Mouse (Mus musculus) embryonic facial prominence, embryonic 14.5 days (tissue): ENCODE results near the gene Flot1. TPM values are rescaled to one million over a fixed set of nuclear protein-coding genes. Genes with fewer than 3 reads are reported as not detected.

Experiments used
- ATAC-seq: fragments of 200-750 bp; cut with Nextera tagmentation; 2 replicates; pipeline ENCODE4 v1.8.0; 2017; ENCODE audit warnings: low read depth, moderate number of reproducible peaks, moderate TSS enrichment
- DNase-seq: peaks from one replicate; pipeline ENCODE4 v3.0.0-alpha.2; 2015; ENCODE audit warnings: low spot score
- H3K27ac ChIP-seq: fragments of 300-500 bp; sonication (generic); replicated peaks from 2 replicates; pipeline ENCODE4 v1.5.1; 2014; ENCODE audit warnings: low read depth, mild to moderate bottlenecking, low read length, moderate library complexity
- H3K27me3 ChIP-seq: fragments of 300-500 bp; sonication (generic); replicated peaks from 2 replicates; pipeline ENCODE4 v1.6.1; 2014; ENCODE audit warnings: low read length; ENCODE audit not compliant: control insufficient read depth, insufficient read depth
- H3K36me3 ChIP-seq: fragments of 300-500 bp; sonication (generic); 2 replicates; pipeline ENCODE4 v1.6.1; 2014; ENCODE audit warnings: low read length, mixed read lengths; ENCODE audit not compliant: control insufficient read depth, insufficient read depth
- H3K4me1 ChIP-seq: fragments of 300-500 bp; sonication (generic); 2 replicates; pipeline ENCODE4 v1.6.1; 2014; ENCODE audit warnings: antibody characterized with exemption, low read length; ENCODE audit not compliant: control insufficient read depth, insufficient read depth
- H3K4me2 ChIP-seq: fragments of 300-500 bp; sonication (generic); 2 replicates; pipeline ENCODE4 v1.6.1; 2014; ENCODE audit warnings: low read depth, mild to moderate bottlenecking, low read length, moderate library complexity, mixed read lengths
- H3K4me3 ChIP-seq: fragments of 300-500 bp; sonication (generic); 2 replicates; pipeline ENCODE4 v1.5.1; 2014; ENCODE audit warnings: low read depth, mild to moderate bottlenecking, low read length
- H3K9ac ChIP-seq: fragments of 300-500 bp; sonication (generic); 2 replicates; pipeline ENCODE4 v1.6.1; 2014; ENCODE audit warnings: low read depth, mild to moderate bottlenecking, low read length, moderate library complexity, mixed read lengths
- H3K9me3 ChIP-seq: fragments of 300-500 bp; sonication (generic); 2 replicates; pipeline ENCODE4 v1.6.1; 2016; ENCODE audit warnings: low read length; ENCODE audit not compliant: control insufficient read depth
- WGBS: fragments of 180-500 bp; shearing (Covaris S2); extraction: QIAGEN DNeasy Blood & Tissue Kit; methylation state at CpG from one replicate; pipeline ENCODE4 v1.1.7; 2014; 5-methylcytosine and 5-hydroxymethylcytosine counted together
- polyA plus RNA-seq: library from polyadenylated mRNA; unstranded; fragments of >200 nt; fragmentation: Nextera tagmentation; extraction: Ambion mirVana; gene quantifications from 2 replicates; pipeline ENCODE4 v1.2.1, GENCODE M21; 2014

The Flot1 gene
- polyA plus RNA-seq, 1 experiment from 2014 or later = 49.0 TPM

DNA sequence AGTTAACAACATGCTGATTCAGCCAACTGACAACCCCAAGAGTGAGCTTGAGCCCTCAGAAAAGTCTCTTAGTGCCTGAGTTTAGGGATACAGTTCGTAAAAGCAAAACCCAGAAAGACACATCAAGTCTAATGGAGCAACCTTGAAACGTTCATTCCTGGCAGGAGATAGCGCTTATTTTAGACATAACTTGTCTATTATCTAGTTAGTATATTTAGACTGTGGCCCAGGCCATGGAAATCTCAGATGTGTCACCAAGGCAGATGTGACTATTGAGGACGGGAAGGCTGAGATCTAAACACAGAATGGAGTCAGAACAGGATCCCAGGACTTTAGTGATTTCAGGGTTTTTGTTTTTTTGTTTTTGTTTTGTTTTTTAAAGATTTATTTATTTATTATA, 37.9 kb upstream of the Flot1 start:
- no peaks in the 10 kb centered on the region for H3K27me3 ChIP-seq
- no peaks in the 10 kb centered on the region for H3K4me1 ChIP-seq
- WGBS = 81% methylated on average over 4 of the region's 4 CpGs
- H3K9ac ChIP-seq = no peak overlapping the region
- no peak overlapping the region for H3K27ac ChIP-seq
- no peak for DNase-seq
- H3K9me3 ChIP-seq = no peaks in the 10 kb centered on the region
- no peak overlapping the region for H3K4me2 ChIP-seq
- no peak overlapping the region for H3K4me3 ChIP-seq
- no peak for ATAC-seq
- H3K36me3 ChIP-seq = no peaks in the 10 kb centered on the region

DNA sequence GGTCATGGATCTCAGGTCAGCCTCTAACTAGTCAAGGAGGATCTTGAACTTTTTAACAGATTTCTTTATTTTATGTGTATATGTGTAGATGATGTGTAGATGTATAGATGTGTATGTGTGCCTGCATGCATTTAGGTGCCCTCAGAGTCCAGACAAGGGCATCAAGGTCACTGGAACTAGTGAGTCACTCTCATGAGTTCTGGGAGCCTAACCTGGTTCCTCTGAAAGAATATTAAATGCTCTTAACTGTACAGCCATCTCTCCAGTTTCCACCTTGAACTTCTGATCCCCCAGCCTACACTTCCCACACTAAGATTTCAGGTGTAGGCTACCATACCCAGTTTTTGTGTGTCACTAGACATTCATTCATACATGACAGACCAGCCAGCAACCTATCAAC, 35.5 kb upstream of the Flot1 start:
- H3K4me1 ChIP-seq = no peaks in the 10 kb centered on the region
- H3K36me3 ChIP-seq = no peaks in the 10 kb centered on the region
- DNase-seq (no peak), ATAC-seq (no peak)
- no peaks in the 10 kb centered on the region for H3K27me3 ChIP-seq
- H3K4me3 ChIP-seq = no peak overlapping the region
- no peak overlapping the region for H3K27ac ChIP-seq
- H3K9me3 ChIP-seq = no peaks in the 10 kb centered on the region
- no peak overlapping the region for H3K4me2 ChIP-seq
- no peak overlapping the region for H3K9ac ChIP-seq

DNA sequence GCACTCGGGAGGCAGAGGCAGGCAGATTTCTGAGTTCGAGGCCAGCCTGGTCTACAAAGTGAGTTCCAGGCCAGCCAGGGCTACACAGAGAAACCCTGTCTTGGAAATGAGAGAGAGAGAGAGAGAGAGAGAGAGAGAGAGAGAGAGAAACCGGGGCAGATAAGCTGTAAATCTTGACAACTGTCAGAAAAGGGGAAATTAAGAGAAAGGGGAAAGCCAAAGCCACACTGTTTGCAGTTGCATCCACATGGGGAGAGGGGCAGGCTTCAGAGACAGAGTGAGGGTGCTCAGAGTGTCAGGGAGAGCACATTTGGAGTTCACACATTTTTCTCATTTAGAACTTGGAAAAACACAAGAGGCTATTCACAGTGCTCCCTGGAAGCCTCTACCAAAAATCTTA, 35.0 kb upstream of the Flot1 start:
- whole genome bisulfite sequencing = 84% methylated on average over 3 of the region's 3 CpGs
- Histone ChIP-seq H3K27me3 (no peaks in the 10 kb centered on the region), H3K9ac (no peak overlapping the region), H3K9me3 (no peaks in the 10 kb centered on the region), H3K27ac (no peak overlapping the region), H3K4me2 (no peak overlapping the region), H3K4me3 (no peak overlapping the region), H3K4me1 (no peaks in the 10 kb centered on the region), H3K36me3 (no peaks in the 10 kb centered on the region)
- DNase-seq (no peak), ATAC-seq (no peak)

DNA sequence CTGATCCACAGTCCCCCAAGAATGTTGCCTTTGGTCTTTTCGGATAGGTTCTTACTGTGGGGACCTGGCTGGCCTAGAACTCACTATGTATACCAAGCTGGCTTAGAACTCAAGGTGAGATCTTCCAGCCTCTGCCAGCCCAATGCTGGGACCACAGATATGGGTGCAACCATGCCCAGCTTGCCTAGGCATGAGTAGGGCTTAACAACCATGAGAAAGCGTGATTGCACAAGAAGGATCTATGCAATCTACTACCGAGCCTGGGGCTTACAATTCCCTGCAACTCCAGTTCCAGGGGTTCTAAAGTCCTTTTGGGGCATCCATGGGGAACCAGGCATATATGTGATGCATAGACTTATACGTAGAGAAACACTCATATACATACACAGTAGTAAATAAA, 32.1 kb upstream of the Flot1 start:
- Histone ChIP-seq H3K9ac (no peak overlapping the region), H3K27me3 (no peaks in the 10 kb centered on the region), H3K4me3 (no peak overlapping the region), H3K9me3 (no peaks in the 10 kb centered on the region), H3K27ac (no peak overlapping the region), H3K36me3 (no peaks in the 10 kb centered on the region), H3K4me2 (no peak overlapping the region), H3K4me1 (no peaks in the 10 kb centered on the region)
- ATAC-seq (no peak), DNase-seq (no peak)
- 88% methylated on average over 4 of the region's 4 CpGs for WGBS

DNA sequence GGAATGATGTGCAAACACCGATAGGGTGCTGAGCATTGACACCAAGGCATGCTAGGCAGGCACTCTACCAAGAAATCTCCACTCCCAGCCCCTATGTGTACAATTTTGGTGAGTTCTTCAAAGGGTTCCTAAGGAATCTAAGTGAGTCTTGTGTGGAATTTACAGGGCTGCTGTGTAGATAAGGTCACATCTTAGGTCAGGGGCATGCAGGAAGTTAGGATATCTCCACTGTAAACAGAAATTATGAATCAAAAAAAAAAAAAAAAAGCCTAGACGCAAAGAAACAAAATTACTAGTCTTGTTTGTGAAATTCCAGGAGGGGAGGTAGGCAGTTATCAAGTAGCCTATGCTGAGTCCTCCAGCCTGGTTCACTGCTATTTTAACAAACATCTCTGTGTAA, 30.2 kb upstream of the Flot1 start:
- no peak overlapping the region for H3K4me3 ChIP-seq
- no peak overlapping the region for H3K9ac ChIP-seq
- no peaks in the 10 kb centered on the region for H3K27me3 ChIP-seq
- no peak for ATAC-seq
- no peaks in the 10 kb centered on the region for H3K36me3 ChIP-seq
- no peak overlapping the region for H3K27ac ChIP-seq
- H3K4me1 ChIP-seq = no peaks in the 10 kb centered on the region
- DNase-seq = no peak
- WGBS = 81% methylated on average over 2 of the region's 2 CpGs
- H3K4me2 ChIP-seq = no peak overlapping the region
- no peaks in the 10 kb centered on the region for H3K9me3 ChIP-seq

DNA sequence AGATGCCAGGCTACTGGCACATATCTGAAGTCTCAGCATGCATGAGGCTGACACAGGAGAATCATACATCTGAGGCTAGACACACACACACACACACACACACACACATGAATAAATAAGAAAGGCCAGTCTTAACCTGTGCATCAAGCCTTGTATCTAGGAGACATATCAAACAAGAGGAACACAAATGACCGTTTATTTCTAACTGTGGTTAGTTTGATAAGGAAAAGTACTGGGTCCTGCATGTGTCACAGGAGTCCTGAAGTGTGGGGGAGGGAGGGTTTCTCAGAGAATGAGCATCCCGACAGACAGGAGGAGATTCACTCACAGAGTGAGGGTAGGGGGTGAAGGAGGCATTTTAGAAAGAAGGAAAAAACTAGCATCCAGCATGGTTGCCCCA, 27.9 kb upstream of the Flot1 start:
- H3K9ac ChIP-seq = no peak overlapping the region
- H3K36me3 ChIP-seq = no peaks in the 10 kb centered on the region
- H3K27ac ChIP-seq = no peak overlapping the region
- no peaks in the 10 kb centered on the region for H3K27me3 ChIP-seq
- ATAC-seq (no peak), DNase-seq (no peak)
- H3K4me1 ChIP-seq = no peaks in the 10 kb centered on the region
- H3K4me2 ChIP-seq = no peak overlapping the region
- 64% methylated on average over 2 of the region's 2 CpGs for WGBS
- no peak overlapping the region for H3K4me3 ChIP-seq
- H3K9me3 ChIP-seq = 0 out of 2 replicates have a peak, but pooled peaks cover 5% of the 10 kb centered on the region

DNA sequence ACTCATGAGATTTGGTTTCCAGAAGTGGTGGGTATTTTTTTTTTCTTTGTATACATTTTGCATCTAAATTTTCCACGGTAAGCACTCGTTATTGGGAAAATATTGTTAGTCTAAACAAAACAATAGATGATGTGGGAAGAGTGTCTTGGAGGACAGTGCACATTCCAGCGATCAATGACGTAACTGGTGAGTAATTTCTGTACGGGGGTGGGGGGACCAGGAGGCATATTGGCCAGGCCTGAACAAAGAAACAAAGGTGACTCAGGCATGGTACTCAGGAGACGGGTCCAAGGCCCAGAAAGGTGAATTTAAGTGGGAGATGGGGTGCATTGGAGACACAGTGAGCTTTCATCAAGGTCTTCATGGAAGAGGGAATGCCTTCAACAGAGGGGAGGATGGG, 27.4 kb upstream of the Flot1 start:
- DNase-seq (no peak), ATAC-seq (no peak)
- 69% methylated on average over 6 of the region's 6 CpGs for WGBS
- no peak overlapping the region for H3K9ac ChIP-seq
- no peaks in the 10 kb centered on the region for H3K4me1 ChIP-seq
- 0 out of 2 replicates have a peak, but pooled peaks cover 5% of the 10 kb centered on the region for H3K9me3 ChIP-seq
- no peak overlapping the region for H3K4me2 ChIP-seq
- no peak overlapping the region for H3K4me3 ChIP-seq
- H3K36me3 ChIP-seq = no peaks in the 10 kb centered on the region
- H3K27me3 ChIP-seq = no peaks in the 10 kb centered on the region
- no peak overlapping the region for H3K27ac ChIP-seq

DNA sequence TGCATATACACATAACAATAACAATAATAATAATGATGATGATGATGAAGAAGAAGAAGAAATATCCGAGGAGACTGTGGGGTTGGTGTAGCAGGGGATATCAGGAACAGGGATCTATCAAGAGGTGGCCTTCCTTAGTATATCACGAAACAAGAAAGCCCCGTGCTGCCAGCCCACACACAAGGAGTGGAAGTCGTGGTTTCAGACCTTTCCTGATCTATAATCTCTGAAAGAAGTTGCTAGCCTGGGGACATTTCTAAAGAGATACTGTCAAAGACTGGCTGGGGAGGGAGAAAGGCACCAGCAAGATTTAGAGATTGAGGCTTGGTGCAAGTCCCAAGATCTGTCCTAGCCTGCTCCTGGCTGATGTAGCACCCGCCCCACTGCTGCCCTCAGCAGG, 26.2 kb upstream of the Flot1 start:
- H3K4me2 ChIP-seq = no peak overlapping the region
- 67% methylated on average over 5 of the region's 5 CpGs for WGBS
- no peak for DNase-seq
- no peaks in the 10 kb centered on the region for H3K36me3 ChIP-seq
- no peak overlapping the region for H3K27ac ChIP-seq
- ATAC-seq = no peak
- no peak overlapping the region for H3K9ac ChIP-seq
- 0 out of 2 replicates have a peak, but pooled peaks cover 5% of the 10 kb centered on the region for H3K9me3 ChIP-seq
- H3K27me3 ChIP-seq = no peaks in the 10 kb centered on the region
- H3K4me1 ChIP-seq = no peaks in the 10 kb centered on the region
- no peak overlapping the region for H3K4me3 ChIP-seq

DNA sequence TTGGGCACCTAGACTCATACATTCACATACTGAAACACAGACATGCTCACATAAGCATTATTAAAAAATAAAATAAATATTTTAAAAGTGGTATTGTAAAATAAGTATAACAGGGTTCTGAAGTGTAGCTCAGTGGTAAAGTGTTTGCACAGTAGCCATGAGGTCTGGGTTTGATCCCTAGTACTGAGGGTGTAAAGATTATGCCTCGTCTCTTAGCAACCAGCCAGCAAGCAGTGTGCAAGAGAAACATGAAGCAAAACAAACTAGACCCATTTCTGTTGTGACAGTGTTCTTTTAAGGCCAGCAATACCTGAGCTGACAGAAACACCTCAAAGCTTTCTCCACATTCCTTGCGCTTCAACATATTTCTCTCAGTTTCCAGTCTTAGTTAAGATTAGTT, 22.1 kb upstream of the Flot1 start:
- H3K9ac ChIP-seq = no peak overlapping the region
- H3K4me2 ChIP-seq = no peak overlapping the region
- no peaks in the 10 kb centered on the region for H3K36me3 ChIP-seq
- H3K4me3 ChIP-seq = no peak overlapping the region
- DNase-seq = no peak
- 82% methylated on average over 2 of the region's 2 CpGs for WGBS
- no peaks in the 10 kb centered on the region for H3K27me3 ChIP-seq
- 0 out of 2 replicates have a peak, but pooled peaks cover 5% of the 10 kb centered on the region for H3K9me3 ChIP-seq
- ATAC-seq = no peak
- H3K27ac ChIP-seq = no peak overlapping the region
- H3K4me1 ChIP-seq = peaks cover 4% of the 10 kb centered on the region
